Mouse (Mus musculus) left cerebral cortex, adult 2 months (tissue): ENCODE measurements around the gene Sept10. TPM values are rescaled to one million over a fixed set of nuclear protein-coding genes. Genes with fewer than 3 reads are reported as not detected.
A peak's percentile ranks its signal among the peaks of the same experiment; 100 is the strongest.
"Not testable (repeated sequence)": the region's sequence is repeated elsewhere in the genome, so short reads cannot be mapped to it uniquely, and the experiment has no call there.

Experiments used
- DNase-seq, 2 experiments: peaks; one replicate each; pipeline ENCODE4 v3.0.0; 2021 to 2022; ENCODE audit warnings: low spot score in 2 of 2, mixed read lengths in 1 of 2; ENCODE audit errors: extremely low spot score in 1 of 2
- H3K27ac ChIP-seq: fragments of 200-600 bp; 2 replicates; pipeline ENCODE4 v1.8.1; 2022
- H3K4me3 ChIP-seq: fragments of 200-600 bp; 2 replicates; pipeline ENCODE4 v1.8.1; 2022
- CTCF ChIP-seq: fragments of 200-600 bp; IDR thresholded peaks from 2 replicates; pipeline ENCODE4 v1.8.1; 2022; ENCODE audit warnings: antibody characterized with exemption, mild to moderate bottlenecking, moderate library complexity
- intact Hi-C: fragments of 180-260 bp; cut with DNase I; formaldehyde crosslinking; loops from one replicate; pipeline ENCODE4 v1.15.1; 2025
- total RNA-seq, 2 experiments: library from RNA; stranded (reverse); gene quantifications; 2 replicates each; pipeline ENCODE4 v1.2.3; 2021

The Sept10 gene
- total RNA-seq, 2 experiments from 2014 or later = 6.6 to 6.9 TPM

- intact Hi-C loops = no loop called here
- H3K4me3 ChIP-seq = no peak overlapping the region
- no peak for DNase-seq
- peak overlapping the region; percentile 59; the same call in 1 of the 2 replicates for H3K27ac ChIP-seq
- TF ChIP-seq CTCF = no peak
These were observed 104.1 kb downstream of the Sept10 start for GRCm38 (mm10) chr10:59117555-59117954.

- DNase-seq = no peak
- Histone ChIP-seq H3K4me3 (no peak overlapping the region), H3K27ac (peak overlapping the region; percentile 45)
- no peak for TF ChIP-seq CTCF
- intact Hi-C loops = no loop called here
These were observed 105.3 kb downstream of the Sept10 start for GRCm38 (mm10) chr10:59116331-59116730.

DNA sequence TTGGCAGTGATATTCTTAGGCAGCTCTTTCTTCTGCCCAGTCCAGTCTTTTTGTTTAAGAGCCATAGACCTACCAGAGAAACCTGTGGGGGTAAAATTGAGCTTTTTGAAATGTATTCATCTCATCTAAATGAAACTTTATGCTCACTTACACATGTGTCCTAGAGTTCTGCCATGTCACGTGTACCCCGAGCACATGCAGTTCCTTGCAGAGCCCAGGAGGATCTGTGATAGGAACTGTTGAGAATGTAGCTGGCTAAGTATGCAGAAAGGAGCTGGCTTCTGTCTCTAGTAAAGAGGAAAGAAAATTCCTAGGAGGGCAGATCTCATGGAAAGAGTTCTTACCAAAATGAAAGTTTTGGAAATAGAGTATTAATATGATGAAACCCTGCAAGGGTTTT lies 106.0 kb downstream of the Sept10 start:
- Histone ChIP-seq H3K4me3 (no peak overlapping the region), H3K27ac (peak overlapping the region; percentile 45)
- intact Hi-C loops = loop anchor here (1.0 kb wide), 2 partner anchors 12 to 18 kb away; no protein-coding TSS in a partner anchor
- no peak; the same call in 1 of the 2 replicates for TF ChIP-seq CTCF
- DNase-seq = no peak

DNA sequence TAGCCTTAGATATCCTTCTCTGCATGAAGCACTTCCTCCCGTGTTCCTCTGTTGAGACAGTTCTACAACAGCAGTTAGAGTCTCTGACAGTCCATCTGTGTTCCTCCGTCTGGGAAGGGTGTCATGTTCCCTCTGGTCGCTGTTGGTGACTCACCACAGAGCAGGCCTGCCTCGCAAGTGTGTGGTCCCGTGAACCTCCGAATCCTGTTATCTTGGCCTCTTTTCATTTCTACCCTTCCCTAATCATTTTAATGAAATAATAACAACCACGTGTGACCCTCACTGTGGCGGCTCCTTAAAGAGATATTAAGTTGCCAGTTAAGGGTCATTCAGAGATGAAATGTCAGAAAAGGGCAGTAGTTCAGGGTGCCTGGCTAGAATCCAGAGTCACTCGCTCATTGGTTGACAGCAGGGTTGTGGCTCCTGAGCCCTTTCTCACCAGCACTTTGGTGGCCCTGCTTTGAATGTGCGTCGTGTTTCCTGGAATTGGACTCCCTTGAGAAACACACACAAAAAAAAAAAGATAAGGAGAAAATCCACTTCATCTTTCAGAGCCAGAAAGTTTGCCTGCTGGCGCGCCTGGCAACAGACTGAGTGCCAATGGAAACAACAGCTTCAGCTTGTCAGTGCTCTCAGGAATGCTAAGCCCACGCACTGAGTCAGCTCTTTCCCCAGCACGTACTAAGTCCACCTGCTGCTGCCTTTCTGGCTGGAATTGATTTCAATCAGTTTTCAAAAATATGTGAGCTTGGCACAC lies 106.9 kb downstream of the Sept10 start:
- H3K27ac ChIP-seq = peak overlapping the region; percentile 89
- no peak for TF ChIP-seq CTCF
- intact Hi-C loops = loop anchor here (1.0 kb wide), 3 partner anchors 13 to 302 kb away; no protein-coding TSS in a partner anchor

GRCm38 (mm10) chr10:59113386-59113785 lies 108.3 kb downstream of the Sept10 start:
- H3K27ac ChIP-seq = no peak overlapping the region
- H3K4me3 ChIP-seq = no peak overlapping the region
- intact Hi-C loops = no loop called here
- DNase-seq = no peak
- no peak for TF ChIP-seq CTCF

More for the DNA sequence above, 106.9 kb downstream of the Sept10 start:
- peak; percentile 74 to 75 for DNase-seq
- H3K4me3 ChIP-seq = no peak overlapping the region

DNA sequence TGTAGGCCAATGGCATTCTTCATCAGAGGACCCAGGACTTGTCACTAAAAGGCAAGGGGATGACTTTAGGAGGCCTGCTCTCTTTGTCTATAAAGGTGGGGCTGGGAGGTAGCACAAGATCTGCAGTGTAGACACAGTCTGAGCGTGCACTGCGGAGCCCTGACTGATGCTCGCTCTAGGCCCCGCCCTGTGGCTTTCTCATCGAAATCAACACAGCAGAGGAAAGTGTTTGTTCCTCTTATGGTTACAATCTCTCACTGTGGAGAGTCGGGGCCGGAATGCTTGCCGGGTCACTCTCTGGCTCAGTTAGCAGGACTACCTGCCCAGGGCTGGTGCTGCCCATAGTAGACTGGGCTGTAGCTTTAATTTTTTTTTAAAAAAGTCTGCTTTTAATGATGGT lies 108.9 kb downstream of the Sept10 start:
- intact Hi-C loops = no loop called here
- TF ChIP-seq CTCF = no peak
- no peak for DNase-seq
- Histone ChIP-seq H3K4me3 (no peak overlapping the region), H3K27ac (no peak overlapping the region)

GRCm38 (mm10) chr10:59110386-59110785 lies 111.3 kb downstream of the Sept10 start:
- no peak for TF ChIP-seq CTCF
- Histone ChIP-seq H3K27ac (no peak overlapping the region), H3K4me3 (no peak overlapping the region)
- no peak for DNase-seq
- intact Hi-C loops = no loop called here

- peak; percentile 96 for TF ChIP-seq CTCF
- intact Hi-C loops = loop anchor here (1.0 kb wide), 2 partner anchors 41 to 183 kb away; no protein-coding TSS in a partner anchor
- DNase-seq = peak; percentile 74 to 83
- Histone ChIP-seq H3K27ac (no peak overlapping the region), H3K4me3 (no peak overlapping the region)
These were observed 112.6 kb downstream of the Sept10 start for GRCm38 (mm10) chr10:59109015-59109414.

DNA sequence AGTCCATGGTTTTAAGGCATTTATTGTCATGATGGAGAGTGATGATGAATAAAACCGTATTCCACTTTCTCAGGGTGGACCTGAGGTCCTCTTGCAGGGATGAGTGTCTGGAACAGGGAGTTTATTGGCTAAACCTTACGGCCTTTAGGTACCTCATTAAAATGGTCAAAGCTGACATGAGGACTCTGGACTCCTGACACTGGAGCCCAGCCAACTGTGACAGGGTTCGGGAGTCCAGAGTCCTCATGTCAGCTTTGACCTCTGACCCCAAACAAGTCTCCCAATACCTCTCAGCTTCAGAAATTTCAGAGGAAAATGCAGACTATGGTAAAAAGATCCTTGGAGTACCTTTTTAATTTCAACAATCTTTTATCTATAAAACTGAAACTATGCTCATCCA lies 115.0 kb downstream of the Sept10 start:
- no peak for TF ChIP-seq CTCF
- no peak for DNase-seq
- no peak overlapping the region for H3K4me3 ChIP-seq
- no peak overlapping the region for H3K27ac ChIP-seq
- intact Hi-C loops = no loop called here

- intact Hi-C loops = no loop called here
- Histone ChIP-seq H3K27ac (no peak overlapping the region), H3K4me3 (no peak overlapping the region)
- no peak for TF ChIP-seq CTCF
- no peak for DNase-seq
These were observed 115.8 kb downstream of the Sept10 start for GRCm38 (mm10) chr10:59105885-59106284.

GRCm38 (mm10) chr10:59104683-59105082 lies 117.0 kb downstream of the Sept10 start:
- intact Hi-C loops = no loop called here
- Histone ChIP-seq H3K27ac (peak overlapping the region; percentile 3; the same call in 1 of the 2 replicates), H3K4me3 (no peak overlapping the region)
- TF ChIP-seq CTCF = no peak
- DNase-seq = no peak

DNA sequence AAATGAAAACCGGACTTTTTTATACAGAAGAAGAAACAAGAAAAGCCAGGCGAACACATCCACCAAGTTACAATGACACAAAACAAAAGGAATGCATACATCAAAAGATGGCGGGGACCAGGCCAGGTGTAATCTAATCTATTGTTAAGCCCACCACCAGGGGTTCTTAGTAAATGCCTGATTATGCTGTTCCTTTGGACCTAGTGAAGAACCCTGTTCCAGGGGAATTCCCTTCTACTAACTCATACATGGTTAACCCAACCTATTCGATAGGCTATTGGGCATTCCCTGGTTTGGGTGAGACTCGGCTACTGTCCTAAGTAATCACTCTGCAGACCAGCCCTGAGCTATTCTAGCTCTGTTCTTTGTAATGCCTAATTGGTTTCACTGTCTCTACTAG lies 118.6 kb downstream of the Sept10 start:
- H3K27ac ChIP-seq, intact Hi-C loops, DNase-seq, H3K4me3 ChIP-seq: not testable (repeated sequence)

DNA sequence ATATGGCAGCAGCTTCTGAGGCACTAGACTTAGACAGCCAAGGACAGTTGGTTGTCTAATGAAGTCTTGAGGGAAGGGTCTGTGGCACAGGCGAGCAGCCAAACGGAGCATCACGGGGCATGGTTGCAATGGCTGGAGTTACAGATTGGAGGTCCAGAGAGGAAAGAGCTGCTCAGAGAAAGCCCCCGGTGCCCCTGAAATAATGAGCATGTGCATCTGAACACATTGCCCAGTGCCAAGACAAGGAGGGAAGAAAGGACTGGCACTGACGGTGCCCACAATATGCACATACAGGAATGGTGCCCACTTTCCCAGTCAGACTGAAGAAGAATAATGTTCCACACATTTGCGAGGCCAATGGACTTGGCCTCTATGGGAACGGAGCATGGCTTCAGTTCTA lies 129.7 kb downstream of the Sept10 start:
- H3K27ac ChIP-seq = no peak overlapping the region
- DNase-seq = no peak
- intact Hi-C loops = no loop called here
- no peak overlapping the region for H3K4me3 ChIP-seq
- no peak for TF ChIP-seq CTCF

Other genes with a start within 250 kb of the Sept10 start
- 1 to 10 TPM; 7.1 to 7.7 TPM for gene Sowahc, start 106 bp upstream of the Sept10 start, total RNA-seq
- 10 to 100 TPM; 37.6 to 49.7 TPM for gene P4ha1, start 101.4 kb upstream of the Sept10 start, total RNA-seq
- 10 to 100 TPM; 37.4 to 65.6 TPM for gene Gm10273, start 173.8 kb upstream of the Sept10 start, total RNA-seq
- not detected for gene Pla2g12b, start 181.8 kb upstream of the Sept10 start, total RNA-seq
- under 1 TPM; 0.16 to 0.34 TPM for gene Oit3, start 219.9 kb upstream of the Sept10 start, total RNA-seq